Mouse (Mus musculus) testis, adult 2 months (tissue): Measurements from ENCODE around the gene Kdm1b.

Source experiments
- CTCF ChIP-seq: fragments of 200-500 bp; IDR thresholded peaks from 2 replicates; pipeline ENCODE4 v1.5.1; 2012; ENCODE audit warnings: low read depth, mild to moderate bottlenecking, inconsistent platforms, low read length, moderate library complexity; ENCODE audit not compliant: control insufficient read depth, insufficient read depth, insufficient replicate concordance
- POLR2A ChIP-seq: fragments of 200-500 bp; IDR thresholded peaks from 2 replicates; pipeline ENCODE4 v1.6.1; 2012; ENCODE audit warnings: low read depth, mild to moderate bottlenecking, inconsistent platforms, low read length, moderate library complexity; ENCODE audit not compliant: control insufficient read depth

DNA sequence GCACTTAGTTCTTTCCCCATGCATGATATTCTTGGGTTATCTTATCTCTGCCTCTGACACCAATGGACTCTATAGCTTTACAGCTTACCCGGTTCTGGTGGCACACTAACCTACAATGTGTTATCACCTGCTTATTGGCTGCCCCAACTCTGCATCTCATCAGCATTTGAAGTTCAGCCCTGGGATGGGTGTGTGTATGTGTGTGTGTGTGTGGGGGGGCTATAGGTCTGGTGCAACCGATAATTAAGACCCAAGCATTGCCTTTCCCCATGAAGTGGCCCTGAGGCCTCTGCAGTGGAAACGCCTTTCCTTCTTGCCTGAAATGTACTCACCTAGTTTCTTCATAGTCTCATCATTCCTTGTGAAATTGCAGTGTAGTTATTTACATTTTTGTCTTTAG lies 72.7 kb downstream of the Kdm1b start:
- no peak for TF ChIP-seq POLR2A
- TF ChIP-seq CTCF = no peak
